8 mouse cellular contexts compared by ENCODE assay signal in the genomic region with DNA sequence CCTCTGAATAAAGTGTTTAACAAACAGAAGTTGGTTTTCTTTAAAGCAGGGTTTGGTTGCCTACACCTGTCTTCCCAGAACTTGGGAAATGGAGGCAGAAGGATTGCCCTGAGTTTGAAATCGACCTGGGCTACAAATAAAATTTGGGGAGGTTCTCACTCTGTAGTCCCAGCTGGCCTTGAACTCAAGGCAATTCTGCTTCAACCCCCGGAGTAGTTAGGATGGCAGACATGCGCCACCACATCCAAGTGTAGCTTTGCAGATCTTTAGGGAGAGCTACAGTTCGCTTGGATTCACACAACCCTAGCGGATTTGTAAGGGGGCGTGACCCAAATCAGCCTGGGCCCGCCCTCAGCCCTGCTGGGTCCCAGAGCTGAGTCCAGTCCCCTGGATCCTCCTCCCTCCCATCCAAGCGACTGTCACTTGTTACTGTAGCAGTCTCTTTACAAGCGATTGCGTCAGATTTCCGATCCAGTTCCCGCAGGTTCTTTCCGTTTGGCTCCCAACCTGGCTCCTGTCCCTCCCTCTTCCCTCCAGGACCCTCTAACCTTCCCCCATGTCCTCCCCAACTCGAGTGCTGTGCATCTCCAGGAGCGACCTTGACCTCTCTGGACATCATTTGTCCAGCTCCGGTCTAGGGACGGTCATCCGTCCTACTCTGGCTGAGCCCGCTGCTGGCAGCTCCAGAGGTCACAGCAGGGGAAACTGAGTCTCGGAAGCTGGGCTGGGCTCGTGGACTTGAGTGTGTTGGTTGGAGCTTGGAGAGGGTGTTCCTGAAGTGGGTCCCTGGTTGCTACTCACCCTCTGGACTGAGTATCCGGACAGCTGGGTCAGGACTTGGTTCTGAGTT. TPM values are rescaled to one million over a fixed set of nuclear protein-coding genes. Genes with fewer than 3 reads are reported as not detected.
DNase-seq lines count a peak whose midpoint lies in the region; ATAC-seq and TF ChIP-seq lines count a peak whose summit lies in the region.

No protein-coding gene starts in this region.

- H3K36me3 ChIP-seq in intestine, embryonic 16.5 days (ENCODE audit: control insufficient read depth, insufficient read depth, low read length) = no peaks in the 10 kb centered on the region
- no peaks in the 10 kb centered on the region for H3K36me3 ChIP-seq in liver, postnatal 0 days (replicated peaks; ENCODE audit: insufficient read depth, low read length)
- H3K36me3 ChIP-seq in neural tube, embryonic 12.5 days = no peaks in the 10 kb centered on the region

- H3K27ac ChIP-seq in intestine, embryonic 16.5 days (ENCODE audit: low read length) = peak overlapping the region; percentile 78
- H3K27ac ChIP-seq in liver, postnatal 0 days (ENCODE audit: low read depth) = peak overlapping the region; percentile 89
- H3K27ac ChIP-seq in neural tube, embryonic 12.5 days = no peak overlapping the region

- H3K4me1 ChIP-seq in intestine, embryonic 16.5 days (ENCODE audit: control insufficient read depth, insufficient read depth, low read length) = peaks cover 35% of the 10 kb centered on the region
- H3K4me1 ChIP-seq in liver, postnatal 0 days (ENCODE audit: insufficient read depth) = peaks cover 42% of the 10 kb centered on the region
- peaks cover 15% of the 10 kb centered on the region; the same call in 1 of the 2 replicates for H3K4me1 ChIP-seq in neural tube, embryonic 12.5 days

- no peaks in the 10 kb centered on the region for H3K9me3 ChIP-seq in intestine, embryonic 16.5 days (ENCODE audit: control insufficient read depth, low read length)
- H3K9me3 ChIP-seq in liver, postnatal 0 days (ENCODE audit: low read length) = no peaks in the 10 kb centered on the region
- no peaks in the 10 kb centered on the region for H3K9me3 ChIP-seq in neural tube, embryonic 12.5 days

- H3K9ac ChIP-seq in intestine, embryonic 16.5 days (ENCODE audit: low read depth, low read length) = peak overlapping the region; percentile 55
- H3K9ac ChIP-seq in liver, postnatal 0 days (replicated peaks) = peak overlapping the region; percentile 60
- no peak overlapping the region for H3K9ac ChIP-seq in neural tube, embryonic 12.5 days

- DNase-seq in ES-CJ7 (ENCODE audit: low read depth, low spot score) = peak; percentile 98
- peak; percentile 90 for DNase-seq in adrenal gland, postnatal 14 days
- DNase-seq in gastrocnemius, postnatal 10 days = peak; percentile 55
- peak; percentile 81 for DNase-seq in liver, postnatal 0 days
- DNase-seq in left cerebral cortex, adult 18-20 months (ENCODE audit: low spot score in 2 of 2) = no peak
- DNase-seq in thymus, postnatal 0 days (ENCODE audit: low spot score) = no peak

- peak overlapping the region; percentile 83 for H3K4me2 ChIP-seq in intestine, embryonic 16.5 days (ENCODE audit: low read depth, low read length)
- peak overlapping the region; percentile 81 for H3K4me2 ChIP-seq in liver, postnatal 0 days (ENCODE audit: low read depth, low read length)
- peak overlapping the region; percentile 54; the same call in 1 of the 2 replicates for H3K4me2 ChIP-seq in neural tube, embryonic 12.5 days (replicated peaks)

- ATAC-seq in intestine, embryonic 16.5 days = peak; percentile 62
- peak; percentile 72 for ATAC-seq in liver, postnatal 0 days
- ATAC-seq in neural tube, embryonic 12.5 days (ENCODE audit: low FRiP score, low read depth) = no peak

- no peak for TF ChIP-seq CTCF in liver, postnatal 0 days (IDR thresholded peaks at IDR 0.05; ENCODE audit: low read depth)

- 17% methylated on average over 22 of the region's 22 CpGs for WGBS in intestine, embryonic 16.5 days
- WGBS in liver, postnatal 0 days (ENCODE audit: insufficient replicate concordance) = 10% methylated on average over 22 of the region's 22 CpGs
- 12% methylated on average over 22 of the region's 22 CpGs for WGBS in neural tube, embryonic 12.5 days

- no peaks in the 10 kb centered on the region for H3K27me3 ChIP-seq in intestine, embryonic 16.5 days (replicated peaks; ENCODE audit: control insufficient read depth, insufficient read depth, low read length)
- H3K27me3 ChIP-seq in liver, postnatal 0 days (ENCODE audit: insufficient read depth, low read length) = no peaks in the 10 kb centered on the region
- peaks cover 7% of the 10 kb centered on the region; the same call in 1 of the 2 replicates for H3K27me3 ChIP-seq in neural tube, embryonic 12.5 days (replicated peaks)

- TF ChIP-seq EP300 in liver, postnatal 0 days (IDR thresholded peaks at IDR 0.05; ENCODE audit: low read depth) = peak; percentile 48; the same call in 1 of the 2 replicates

- peak overlapping the region; percentile 57 for H3K4me3 ChIP-seq in intestine, embryonic 16.5 days (ENCODE audit: low read length)
- peak overlapping the region; percentile 50 for H3K4me3 ChIP-seq in liver, postnatal 0 days (ENCODE audit: low read depth, low read length)
- no peak overlapping the region for H3K4me3 ChIP-seq in neural tube, embryonic 12.5 days

RNA-seq across cellular contexts. Expression of a gene that starts 1.5 kb away (rescaled TPM):
- total RNA-seq in adrenal gland, postnatal 14 days (2021) = 0.79 and 1.0 TPM in 2 replicates
- not detected for total RNA-seq in gastrocnemius, postnatal 10 days (2021)
- polyA plus RNA-seq in intestine, embryonic 16.5 days (2015; fragmentation: Nextera tagmentation; extraction: Ambion mirVana) = 3.6 and 3.7 TPM in 2 replicates
- polyA plus RNA-seq in liver, postnatal 0 days (2015; fragmentation: Nextera tagmentation; extraction: Ambion mirVana) = 2.1 and 2.3 TPM in 2 replicates
- polyA plus RNA-seq in neural tube, embryonic 12.5 days (2016; fragmentation: Nextera tagmentation; extraction: Ambion mirVana) = 0.14 TPM in 1 of 2 replicates, not detected in the other
- not detected for total RNA-seq in left cerebral cortex, adult 18-20 months (2021)
- 1.2 and 1.4 TPM in 2 replicates for polyA plus RNA-seq in thymus, postnatal 0 days (2015; fragmentation: Nextera tagmentation; extraction: Ambion mirVana)

RNA-seq across cellular contexts. Expression of a gene that starts 14.8 kb away (rescaled TPM):
- 1.6 and 2.0 TPM in 2 replicates for total RNA-seq in adrenal gland, postnatal 14 days (2021)
- total RNA-seq in gastrocnemius, postnatal 10 days (2021) = 1 to 10 TPM; 1.2 to 3.0 TPM
- polyA plus RNA-seq in intestine, embryonic 16.5 days (2015; fragmentation: Nextera tagmentation; extraction: Ambion mirVana) = 2.9 and 3.0 TPM in 2 replicates
- polyA plus RNA-seq in liver, postnatal 0 days (2015; fragmentation: Nextera tagmentation; extraction: Ambion mirVana) = 9.8 and 10.4 TPM in 2 replicates
- polyA plus RNA-seq in neural tube, embryonic 12.5 days (2016; fragmentation: Nextera tagmentation; extraction: Ambion mirVana) = 0.68 and 1.3 TPM in 2 replicates
- total RNA-seq in left cerebral cortex, adult 18-20 months (2021) = 1 to 10 TPM in 1 of 2 experiments, under 1 TPM in 1; 0.70 to 1.0 TPM
- 4.7 and 5.8 TPM in 2 replicates for polyA plus RNA-seq in thymus, postnatal 0 days (2015; fragmentation: Nextera tagmentation; extraction: Ambion mirVana)

RNA-seq across cellular contexts. Expression of a gene that starts 22.1 kb away (rescaled TPM):
- 84.4 and 102 TPM in 2 replicates for total RNA-seq in adrenal gland, postnatal 14 days (2021)
- 10 to 100 TPM; 31.1 to 40.1 TPM for total RNA-seq in gastrocnemius, postnatal 10 days (2021)
- polyA plus RNA-seq in intestine, embryonic 16.5 days (2015; fragmentation: Nextera tagmentation; extraction: Ambion mirVana) = 63.2 and 73.9 TPM in 2 replicates
- 32.5 and 35.4 TPM in 2 replicates for polyA plus RNA-seq in liver, postnatal 0 days (2015; fragmentation: Nextera tagmentation; extraction: Ambion mirVana)
- 139 and 144 TPM in 2 replicates for polyA plus RNA-seq in neural tube, embryonic 12.5 days (2016; fragmentation: Nextera tagmentation; extraction: Ambion mirVana)
- total RNA-seq in left cerebral cortex, adult 18-20 months (2021) = 100 to 1,000 TPM; 250 to 264 TPM
- 135 and 142 TPM in 2 replicates for polyA plus RNA-seq in thymus, postnatal 0 days (2015; fragmentation: Nextera tagmentation; extraction: Ambion mirVana)

RNA-seq across cellular contexts. Expression of a gene that starts 29.4 kb away (rescaled TPM):
- total RNA-seq in adrenal gland, postnatal 14 days (2021) = 73.1 and 86.5 TPM in 2 replicates
- 10 to 100 TPM; 22.5 to 23.4 TPM for total RNA-seq in gastrocnemius, postnatal 10 days (2021)
- 88.3 and 101 TPM in 2 replicates for polyA plus RNA-seq in intestine, embryonic 16.5 days (2015; fragmentation: Nextera tagmentation; extraction: Ambion mirVana)
- polyA plus RNA-seq in liver, postnatal 0 days (2015; fragmentation: Nextera tagmentation; extraction: Ambion mirVana) = 31.0 and 32.2 TPM in 2 replicates
- polyA plus RNA-seq in neural tube, embryonic 12.5 days (2016; fragmentation: Nextera tagmentation; extraction: Ambion mirVana) = 181 and 188 TPM in 2 replicates
- total RNA-seq in left cerebral cortex, adult 18-20 months (2021) = 10 to 100 TPM; 11.6 to 17.9 TPM
- 33.2 and 43.0 TPM in 2 replicates for polyA plus RNA-seq in thymus, postnatal 0 days (2015; fragmentation: Nextera tagmentation; extraction: Ambion mirVana)

RNA-seq across cellular contexts. Expression of a gene that starts 36.6 kb away (rescaled TPM):
- total RNA-seq in adrenal gland, postnatal 14 days (2021) = 77.2 and 84.7 TPM in 2 replicates
- total RNA-seq in gastrocnemius, postnatal 10 days (2021) = 10 to 100 TPM; 30.0 to 31.6 TPM
- 105 and 121 TPM in 2 replicates for polyA plus RNA-seq in intestine, embryonic 16.5 days (2015; fragmentation: Nextera tagmentation; extraction: Ambion mirVana)
- polyA plus RNA-seq in liver, postnatal 0 days (2015; fragmentation: Nextera tagmentation; extraction: Ambion mirVana) = 18.8 and 21.6 TPM in 2 replicates
- polyA plus RNA-seq in neural tube, embryonic 12.5 days (2016; fragmentation: Nextera tagmentation; extraction: Ambion mirVana) = 116 TPM in 2 replicates
- total RNA-seq in left cerebral cortex, adult 18-20 months (2021) = 10 to 100 TPM; 50.4 to 60.8 TPM
- 78.9 and 88.4 TPM in 2 replicates for polyA plus RNA-seq in thymus, postnatal 0 days (2015; fragmentation: Nextera tagmentation; extraction: Ambion mirVana)

Comparison
In these comparisons a context has a peak if more than half of its experiments do, and no peak if none do; other contexts are left out.
1. DNase-seq: peak in ES-CJ7 (single experiment), adrenal gland, postnatal 14 days (single experiment), gastrocnemius, postnatal 10 days (single experiment) and liver, postnatal 0 days (single experiment); none in left cerebral cortex, adult 18-20 months (0 of 2) and thymus, postnatal 0 days (single experiment).
2. Peak in every context shown above with its lines, with median percentiles within 50 percentile points of each other: H3K4me2 ChIP-seq.